Mouse (Mus musculus) liver, embryonic 14.5 days (tissue): ENCODE results near the gene St6galnac3. TPM values are rescaled to one million over a fixed set of nuclear protein-coding genes. Genes with fewer than 3 reads are reported as not detected.

ENCODE experiments used
- ATAC-seq: fragments of 200-750 bp; cut with Nextera tagmentation; 2 replicates; pipeline ENCODE4 v1.8.0; 2017; ENCODE audit warnings: moderate number of reproducible peaks, mild to moderate bottlenecking, moderate library complexity; ENCODE audit not compliant: insufficient read depth
- DNase-seq, 3 experiments: peaks; one replicate each; pipeline ENCODE4 v3.0.0-alpha.2; 2012 to 2013; ENCODE audit warnings: low read depth in 3 of 3, low spot score in 3 of 3
- H3K27ac ChIP-seq: fragments of 300-500 bp; sonication (generic); 2 replicates; pipeline ENCODE4 v1.5.1; 2014; ENCODE audit warnings: moderate library complexity, mild to moderate bottlenecking, control low read depth, inconsistent platforms
- H3K27me3 ChIP-seq: fragments of 300-500 bp; sonication (generic); 2 replicates; pipeline ENCODE4 v1.6.1; 2014; ENCODE audit warnings: mild to moderate bottlenecking, low read length, moderate library complexity; ENCODE audit not compliant: control insufficient read depth, insufficient read depth
- H3K36me3 ChIP-seq: fragments of 300-500 bp; sonication (generic); replicated peaks from 2 replicates; pipeline ENCODE4 v1.6.1; 2014; ENCODE audit warnings: low read depth; ENCODE audit not compliant: control insufficient read depth, insufficient read depth
- H3K4me1 ChIP-seq, 2 experiments: fragments of 200-500 bp in 1 of 2; fragments of 300-500 bp in 1 of 2; sonication (generic) in 1 of 2; replicated peaks; 2 replicates each; pipeline ENCODE4 v1.6.1; 2012 to 2014; ENCODE audit warnings: antibody characterized with exemption in 1 of 2, inconsistent platforms in 1 of 2, low read length in 1 of 2; ENCODE audit not compliant: control insufficient read depth in 2 of 2, insufficient read depth in 2 of 2
- H3K4me2 ChIP-seq: fragments of 300-500 bp; sonication (generic); 2 replicates; pipeline ENCODE4 v1.6.1; 2014; ENCODE audit warnings: low read depth, mild to moderate bottlenecking, control low read depth, moderate library complexity
- H3K4me3 ChIP-seq, 2 experiments: fragments of 200-500 bp in 1 of 2; fragments of 300-500 bp in 1 of 2; sonication (generic) in 1 of 2; 2 replicates each; pipeline ENCODE4 v1.5.1; 2012 to 2014; ENCODE audit warnings: low read depth in 2 of 2, low read length in 2 of 2, mild to moderate bottlenecking in 2 of 2, control low read depth in 1 of 2, inconsistent platforms in 1 of 2, moderate library complexity in 1 of 2; ENCODE audit not compliant: insufficient read depth in 1 of 2
- H3K9ac ChIP-seq: fragments of 300-500 bp; sonication (generic); replicated peaks from 2 replicates; pipeline ENCODE4 v1.6.1; 2014; ENCODE audit warnings: mild to moderate bottlenecking, control low read depth, moderate library complexity
- H3K9me3 ChIP-seq: fragments of 300-500 bp; sonication (generic); 2 replicates; pipeline ENCODE4 v1.6.1; 2016; ENCODE audit warnings: low read length, mixed read lengths; ENCODE audit not compliant: control insufficient read depth
- CTCF ChIP-seq: IDR thresholded peaks from 2 replicates; pipeline ENCODE4 v1.5.1; 2016; ENCODE audit warnings: antibody characterized with exemption, low read depth, control low read depth
- EP300 ChIP-seq: IDR thresholded peaks from 2 replicates; pipeline ENCODE4 v1.6.1; 2016; ENCODE audit warnings: antibody characterized with exemption, low read depth
- WGBS: fragments of 180-500 bp; shearing (Covaris S2); extraction: QIAGEN DNeasy Blood & Tissue Kit; methylation state at CpG from one replicate; pipeline ENCODE4 v1.1.7; 2014; ENCODE audit not compliant: insufficient replicate concordance; 5-methylcytosine and 5-hydroxymethylcytosine counted together
- polyA plus RNA-seq, 2 experiments: library from polyadenylated mRNA; depleted of rRNA in 1 of 2; stranded (reverse) in 1 of 2; unstranded in 1 of 2; fragments of >200 nt; fragmentation: Nextera tagmentation in 1 of 2; extraction: Ambion mirVana in 1 of 2; gene quantifications; 2 replicates each; pipeline versions ENCODE4 v1.2.1 to v1.2.3; 2012 to 2014

Gene St6galnac3
- polyA plus RNA-seq, 2 experiments: 2.9 to 5.7 TPM

- DNase-seq (no peak), ATAC-seq (no peak)
- TF ChIP-seq CTCF (no peak), EP300 (no peak)
- Histone ChIP-seq H3K27me3 (no peaks in the 10 kb centered on the region), H3K4me3 (no peak overlapping the region), H3K9ac (no peak overlapping the region), H3K4me1 (no peaks in the 10 kb centered on the region), H3K36me3 (no peaks in the 10 kb centered on the region), H3K4me2 (no peak overlapping the region), H3K27ac (no peak overlapping the region), H3K9me3 (no peaks in the 10 kb centered on the region)
- WGBS: 9% methylated on average over 2 of the region's 2 CpGs
Observed at GRCm38 (mm10) chr3:153339940-153340339, 385.0 kb downstream of the St6galnac3 start.

DNA sequence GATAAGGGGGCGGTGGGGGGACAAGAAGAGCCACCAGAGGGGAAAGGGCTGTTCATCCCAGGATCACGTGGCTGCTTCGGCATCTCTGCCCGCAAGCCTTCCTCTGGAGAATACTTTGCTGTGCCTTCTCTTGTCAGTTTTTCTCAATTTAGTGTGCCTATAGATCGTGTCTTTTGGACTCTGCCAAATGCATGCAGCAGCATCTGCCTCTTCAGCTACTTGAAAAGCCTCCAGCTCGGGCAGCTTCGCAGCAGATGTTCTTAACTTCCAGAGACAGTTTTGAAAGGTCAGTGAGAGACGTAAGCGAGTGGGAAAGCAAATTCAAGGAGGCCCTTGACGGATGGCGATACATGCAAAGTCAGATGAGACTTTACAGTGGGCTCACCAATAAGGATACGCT, 385.9 kb downstream of the St6galnac3 start:
- no peak for TF ChIP-seq CTCF
- TF ChIP-seq EP300: no peak
- no peaks in the 10 kb centered on the region for H3K27me3 ChIP-seq
- ATAC-seq: no peak
- H3K9me3 ChIP-seq: no peaks in the 10 kb centered on the region
- no peak overlapping the region for H3K4me3 ChIP-seq
- no peak for DNase-seq
- no peak overlapping the region for H3K4me2 ChIP-seq
- WGBS: 75% methylated on average over 12 of the region's 12 CpGs
- H3K36me3 ChIP-seq: no peaks in the 10 kb centered on the region
- no peak overlapping the region for H3K27ac ChIP-seq
- H3K9ac ChIP-seq: no peak overlapping the region
- no peaks in the 10 kb centered on the region for H3K4me1 ChIP-seq

- Histone ChIP-seq H3K4me2 (no peak overlapping the region), H3K9ac (no peak overlapping the region), H3K27me3 (no peaks in the 10 kb centered on the region), H3K4me3 (no peak overlapping the region), H3K4me1 (no peaks in the 10 kb centered on the region), H3K36me3 (no peaks in the 10 kb centered on the region), H3K9me3 (no peaks in the 10 kb centered on the region), H3K27ac (no peak overlapping the region)
- TF ChIP-seq EP300 (no peak), CTCF (no peak)
- no peak for DNase-seq
- 74% methylated on average over 3 of the region's 3 CpGs for WGBS
- ATAC-seq: no peak
Observed at GRCm38 (mm10) chr3:153337779-153338178, 387.2 kb downstream of the St6galnac3 start.

DNA sequence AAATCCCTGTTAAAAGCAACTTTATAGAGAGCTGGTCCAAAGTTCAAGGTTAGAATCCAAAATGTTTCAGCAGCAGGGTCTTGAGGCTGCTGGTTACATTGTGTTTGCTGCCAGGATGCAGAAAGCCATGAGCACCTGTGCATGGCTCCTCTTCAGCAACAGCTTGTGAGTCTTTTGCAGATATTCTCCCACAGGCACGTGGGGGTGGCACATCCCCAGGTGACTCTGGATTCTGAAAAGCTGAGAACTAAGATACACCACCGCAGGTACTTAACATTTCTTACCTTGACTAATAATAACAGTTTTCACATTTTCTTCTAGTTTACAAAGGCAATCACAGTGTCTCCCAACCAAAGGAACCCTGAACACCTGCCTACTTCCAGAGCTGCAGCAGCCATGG, 387.8 kb downstream of the St6galnac3 start:
- ATAC-seq (no peak), DNase-seq (no peak)
- Histone ChIP-seq H3K4me1 (no peaks in the 10 kb centered on the region), H3K27ac (no peak overlapping the region), H3K27me3 (no peaks in the 10 kb centered on the region), H3K9ac (no peak overlapping the region), H3K4me3 (no peak overlapping the region), H3K4me2 (no peak overlapping the region), H3K36me3 (no peaks in the 10 kb centered on the region), H3K9me3 (no peaks in the 10 kb centered on the region)
- WGBS: 61% methylated on average over 2 of the region's 2 CpGs
- TF ChIP-seq EP300 (no peak), CTCF (no peak)

GRCm38 (mm10) chr3:153334152-153334825, 390.7 kb downstream of the St6galnac3 start:
- no peaks in the 10 kb centered on the region for H3K4me1 ChIP-seq
- WGBS: 54% methylated on average over 5 of the region's 5 CpGs
- H3K4me2 ChIP-seq: no peak overlapping the region
- TF ChIP-seq EP300 (no peak), CTCF (no peak)
- H3K27me3 ChIP-seq: no peaks in the 10 kb centered on the region
- no peaks in the 10 kb centered on the region for H3K36me3 ChIP-seq
- DNase-seq: no peak
- no peak overlapping the region for H3K9ac ChIP-seq
- H3K9me3 ChIP-seq: no peaks in the 10 kb centered on the region
- H3K4me3 ChIP-seq: no peak overlapping the region
- no peak for ATAC-seq
- no peak overlapping the region for H3K27ac ChIP-seq
